Mouse (Mus musculus): ENCODE results near the gene Gm4871.

Gm4871 gene

GRCm38 (mm10) chr5:144998491-144998890, 34.1 kb downstream of the Gm4871 start:
- DNase-seq (ENCODE audit: extremely low read depth, insufficient read length, low spot score): no peak

- DNase-seq (ENCODE audit: extremely low read depth, insufficient read length, low spot score): no peak
These were observed 42.1 kb downstream of the Gm4871 start for GRCm38 (mm10) chr5:144990481-144990880.

GRCm38 (mm10) chr5:144990051-144990450, 42.5 kb downstream of the Gm4871 start:
- DNase-seq (ENCODE audit: extremely low read depth, insufficient read length, low spot score): no peak

- DNase-seq (ENCODE audit: extremely low read depth, insufficient read length, low spot score): no peak
These were observed 43.5 kb downstream of the Gm4871 start for GRCm38 (mm10) chr5:144989061-144989405.

GRCm38 (mm10) chr5:144988340-144989060, 44.1 kb downstream of the Gm4871 start:
- DNase-seq (ENCODE audit: extremely low read depth, insufficient read length, low spot score): peak; percentile 64

GRCm38 (mm10) chr5:144987561-144987960, 45.0 kb downstream of the Gm4871 start:
- no peak for DNase-seq (ENCODE audit: extremely low read depth, insufficient read length, low spot score)

- no peak for DNase-seq (ENCODE audit: extremely low read depth, insufficient read length, low spot score)
These were observed 47.7 kb downstream of the Gm4871 start for GRCm38 (mm10) chr5:144984839-144985238.

- no peak for DNase-seq (ENCODE audit: extremely low read depth, insufficient read length, low spot score)
These were observed 49.3 kb downstream of the Gm4871 start for GRCm38 (mm10) chr5:144983227-144983626.
